Mouse (Mus musculus) forebrain, embryonic 15.5 days (tissue): ENCODE measurements around the gene Psmg3. TPM values are rescaled to one million over a fixed set of nuclear protein-coding genes. Genes with fewer than 3 reads are reported as not detected.

Experiments
- ATAC-seq: fragments of 200-750 bp; cut with Nextera tagmentation; replicated peaks from 2 replicates; pipeline ENCODE4 v1.8.0; 2017; ENCODE audit warnings: mild to moderate bottlenecking, moderate TSS enrichment, moderate library complexity
- H3K27ac ChIP-seq: fragments of 300-500 bp; sonication (generic); replicated peaks from 2 replicates; pipeline ENCODE4 v1.5.1; 2015; ENCODE audit warnings: mild to moderate bottlenecking, inconsistent platforms
- H3K27me3 ChIP-seq: fragments of 300-500 bp; sonication (generic); 2 replicates; pipeline ENCODE4 v1.6.1; 2015; ENCODE audit warnings: inconsistent platforms
- H3K36me3 ChIP-seq: fragments of 300-500 bp; sonication (generic); 2 replicates; pipeline ENCODE4 v1.6.1; 2015; ENCODE audit warnings: mild to moderate bottlenecking, inconsistent platforms
- H3K4me1 ChIP-seq: fragments of 300-500 bp; sonication (generic); 2 replicates; pipeline ENCODE4 v1.6.1; 2015; ENCODE audit warnings: inconsistent platforms
- H3K4me2 ChIP-seq: fragments of 300-500 bp; sonication (generic); replicated peaks from 2 replicates; pipeline ENCODE4 v1.6.1; 2015; ENCODE audit warnings: mild to moderate bottlenecking, inconsistent platforms
- H3K4me3 ChIP-seq: fragments of 300-500 bp; sonication (generic); 2 replicates; pipeline ENCODE4 v1.5.1; 2015; ENCODE audit warnings: mild to moderate bottlenecking, inconsistent platforms
- H3K9ac ChIP-seq: fragments of 300-500 bp; sonication (generic); replicated peaks from 2 replicates; pipeline ENCODE4 v1.6.1; 2015; ENCODE audit warnings: mild to moderate bottlenecking, inconsistent platforms
- H3K9me3 ChIP-seq: fragments of 300-500 bp; sonication (generic); 2 replicates; pipeline ENCODE4 v1.6.1; 2016; ENCODE audit warnings: inconsistent platforms
- WGBS: fragments of 180-500 bp; shearing (Covaris S2); methylation state at CpG from one replicate; pipeline ENCODE4 v1.1.7; 2015; ENCODE audit warnings: mixed read lengths; 5-methylcytosine and 5-hydroxymethylcytosine counted together
- polyA plus RNA-seq: library from polyadenylated mRNA; unstranded; fragments of >200 nt; fragmentation: Nextera tagmentation; extraction: Ambion mirVana; gene quantifications from 2 replicates; pipeline ENCODE4 v1.2.1, GENCODE M21; 2015

Gene Psmg3
- polyA plus RNA-seq, 1 experiment from 2014 or later, result 84.5 TPM

DNA sequence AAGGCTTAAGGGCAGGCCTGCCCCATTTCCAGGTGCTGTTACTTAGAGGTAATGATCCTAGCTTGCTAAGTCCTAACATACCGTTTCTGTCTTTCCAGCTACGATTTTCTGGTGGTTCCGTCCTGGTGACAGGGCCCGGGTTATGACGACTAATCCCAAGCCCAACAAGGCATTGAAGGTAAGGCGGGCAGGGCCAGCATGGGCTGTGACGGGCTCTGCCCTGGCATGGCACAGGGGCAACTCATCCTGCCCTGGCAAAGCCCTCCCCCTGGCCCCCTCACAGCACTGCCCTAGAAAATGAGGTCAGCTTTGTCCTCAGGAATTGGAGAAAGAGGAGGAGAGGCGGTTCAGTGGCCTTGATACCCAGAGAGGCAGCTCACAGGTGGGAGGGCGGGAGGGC lies 27.6 kb downstream of the Psmg3 start:
- peaks cover 48% of the 10 kb centered on the region for H3K4me1 ChIP-seq
- ATAC-seq, result no peak

DNA sequence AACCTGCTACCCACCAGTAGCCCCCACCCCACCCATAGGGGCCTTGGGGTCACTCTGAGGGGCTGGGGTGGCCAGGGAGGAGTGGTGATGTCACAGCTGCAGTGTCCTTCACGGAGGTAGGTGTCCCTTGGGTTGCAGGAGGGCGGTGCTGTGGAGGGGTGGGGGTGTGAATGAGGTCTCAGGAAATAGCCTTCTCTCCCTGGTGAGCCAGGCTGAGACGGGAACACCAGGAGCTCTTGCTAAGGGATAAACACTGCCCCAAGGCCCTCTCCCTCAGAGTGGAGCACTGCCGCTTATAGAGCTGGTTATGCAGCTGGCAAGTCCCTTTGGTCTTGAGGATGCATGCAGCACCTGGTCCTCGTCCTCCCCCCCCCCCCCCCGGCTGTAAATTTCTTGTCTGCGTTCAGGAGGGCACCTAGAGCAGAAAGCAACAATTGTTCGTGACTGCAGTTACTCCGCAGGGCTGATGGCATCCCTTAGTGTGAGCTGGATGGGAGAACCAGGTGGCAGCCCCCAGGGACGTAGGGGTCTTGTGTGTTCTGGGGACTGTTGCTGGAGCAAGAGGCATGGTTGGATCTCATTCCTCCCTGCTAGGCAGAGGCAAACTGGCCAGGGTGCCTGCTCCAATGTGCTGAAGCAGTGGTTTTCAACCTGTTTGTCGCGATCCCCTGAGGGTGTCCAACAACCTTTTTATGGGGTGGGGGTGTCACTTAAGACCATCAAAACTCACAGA lies 28.4 kb downstream of the Psmg3 start:
- Histone ChIP-seq H3K4me2 (peak overlapping the region; percentile 54), H3K4me1 (peaks cover 42% of the 10 kb centered on the region), H3K36me3 (peaks cover 13% of the 10 kb centered on the region), H3K9ac (peak overlapping the region; percentile 42), H3K9me3 (no peaks in the 10 kb centered on the region), H3K4me3 (peak overlapping the region; percentile 34), H3K27ac (peak overlapping the region; percentile 91), H3K27me3 (no peaks in the 10 kb centered on the region)
- 35% methylated on average over 12 of the region's 12 CpGs for WGBS
- ATAC-seq, result peak; percentile 49

More for the DNA sequence above, 27.6 kb downstream of the Psmg3 start:
- Histone ChIP-seq H3K27me3 (no peaks in the 10 kb centered on the region), H3K27ac (peak overlapping the region; percentile 91), H3K9ac (0 out of 2 replicates have a peak overlapping the region, but pooled peaks have one; percentile 11), H3K36me3 (peaks cover 13% of the 10 kb centered on the region), H3K4me3 (no peak overlapping the region), H3K9me3 (no peaks in the 10 kb centered on the region), H3K4me2 (peak overlapping the region; percentile 54; the same call in 1 of the 2 replicates)
- WGBS, result 86% methylated on average over 9 of the region's 9 CpGs

DNA sequence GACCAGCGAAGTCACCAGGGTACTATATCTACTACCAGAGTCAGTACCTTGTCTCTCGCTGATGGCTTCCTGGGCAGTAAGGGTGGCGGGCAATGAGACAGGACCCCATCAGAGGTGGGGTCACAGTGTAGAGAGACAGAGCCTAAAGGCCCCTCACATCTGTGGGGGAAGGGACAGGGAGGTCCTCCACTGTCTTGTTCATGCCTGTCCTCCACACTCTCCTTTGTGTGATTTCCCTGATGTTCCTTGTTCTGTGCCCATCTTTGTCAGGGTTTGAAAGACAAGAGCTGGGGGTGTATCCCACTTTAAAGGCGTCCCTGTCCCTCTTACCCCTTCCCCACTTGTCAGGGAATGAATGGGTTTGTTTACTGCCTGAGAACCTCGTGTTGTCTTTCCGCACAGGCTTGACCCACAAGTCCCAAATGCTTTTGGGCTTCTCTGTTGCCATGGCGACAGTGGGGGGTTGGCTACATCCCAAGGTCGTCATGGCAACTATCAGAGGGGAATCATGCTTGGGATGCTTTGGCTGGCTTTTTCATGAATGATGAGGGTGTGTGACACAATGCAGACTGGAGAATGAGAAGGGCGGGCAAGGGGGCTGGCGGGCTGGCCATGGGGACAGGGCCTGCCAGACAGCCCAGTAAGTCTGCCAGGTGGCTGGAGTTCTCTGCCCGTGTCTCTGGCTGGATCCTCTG lies 29.1 kb downstream of the Psmg3 start:
- Histone ChIP-seq H3K9me3 (no peaks in the 10 kb centered on the region), H3K4me1 (peaks cover 49% of the 10 kb centered on the region), H3K36me3 (peaks cover 13% of the 10 kb centered on the region), H3K4me2 (peak overlapping the region; percentile 54), H3K27ac (peak overlapping the region; percentile 91), H3K27me3 (no peaks in the 10 kb centered on the region), H3K4me3 (peak overlapping the region; percentile 34), H3K9ac (peak overlapping the region; percentile 42)
- WGBS, result 14% methylated on average over 11 of the region's 11 CpGs
- peak; percentile 89 for ATAC-seq

DNA sequence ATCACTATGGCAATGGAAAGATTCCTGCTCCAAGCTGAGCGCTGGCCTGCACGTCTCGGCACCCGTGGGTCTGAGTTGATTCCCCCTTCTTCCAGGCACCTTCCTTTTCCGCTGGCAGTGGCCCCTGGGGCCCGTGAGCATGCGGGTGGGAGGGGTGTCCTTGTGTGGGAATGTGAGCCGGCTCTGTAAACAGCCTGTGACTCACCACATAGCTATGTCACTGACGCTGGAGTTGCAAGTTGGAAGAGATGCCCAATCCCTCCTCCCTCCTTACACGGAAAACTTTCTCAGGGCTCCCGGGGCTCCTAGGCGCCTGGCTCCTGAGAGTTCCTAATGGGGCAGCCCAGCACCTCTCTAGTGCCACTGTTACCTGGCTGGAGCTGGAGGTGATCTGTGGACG lies 29.8 kb downstream of the Psmg3 start:
- Histone ChIP-seq H3K4me2 (peak overlapping the region; percentile 54), H3K9ac (no peak overlapping the region), H3K27me3 (no peaks in the 10 kb centered on the region), H3K4me3 (no peak overlapping the region), H3K36me3 (peaks cover 13% of the 10 kb centered on the region), H3K27ac (peak overlapping the region; percentile 91), H3K4me1 (peaks cover 56% of the 10 kb centered on the region), H3K9me3 (no peaks in the 10 kb centered on the region)
- 14% methylated on average over 13 of the region's 13 CpGs for WGBS
- ATAC-seq, result peak; percentile 15

DNA sequence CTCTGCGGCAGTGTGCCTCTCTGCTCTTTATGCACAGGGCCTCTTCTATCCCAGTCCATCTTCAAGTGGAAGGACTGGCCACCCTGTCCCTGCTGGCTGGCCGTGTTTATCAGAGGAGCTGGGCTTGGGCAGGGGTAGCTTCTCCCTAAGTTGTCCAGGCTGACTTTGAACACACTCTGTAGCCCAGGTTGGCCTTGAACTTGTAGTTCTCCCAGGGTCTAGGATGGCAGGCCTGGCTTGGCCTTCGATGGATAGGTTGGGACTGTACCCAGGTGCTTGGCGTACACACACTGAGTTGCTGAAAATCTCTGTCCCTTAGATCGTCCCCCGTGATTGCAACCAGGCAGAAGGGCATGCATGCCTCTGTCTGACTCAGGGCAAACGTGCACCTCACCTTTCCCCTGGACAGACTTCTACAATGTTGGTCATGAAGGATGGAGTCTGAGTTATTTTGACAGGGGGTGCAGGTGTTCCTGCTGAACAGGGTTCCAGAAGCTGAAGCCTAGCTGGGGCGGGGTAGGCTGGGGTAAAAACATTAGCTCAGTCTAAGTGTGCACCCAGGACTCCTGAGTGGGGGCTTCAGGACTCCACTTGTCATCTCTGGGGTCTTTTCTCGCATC lies 30.6 kb downstream of the Psmg3 start:
- WGBS, result 70% methylated on average over 9 of the region's 9 CpGs
- no peak overlapping the region for H3K4me3 ChIP-seq

DNA sequence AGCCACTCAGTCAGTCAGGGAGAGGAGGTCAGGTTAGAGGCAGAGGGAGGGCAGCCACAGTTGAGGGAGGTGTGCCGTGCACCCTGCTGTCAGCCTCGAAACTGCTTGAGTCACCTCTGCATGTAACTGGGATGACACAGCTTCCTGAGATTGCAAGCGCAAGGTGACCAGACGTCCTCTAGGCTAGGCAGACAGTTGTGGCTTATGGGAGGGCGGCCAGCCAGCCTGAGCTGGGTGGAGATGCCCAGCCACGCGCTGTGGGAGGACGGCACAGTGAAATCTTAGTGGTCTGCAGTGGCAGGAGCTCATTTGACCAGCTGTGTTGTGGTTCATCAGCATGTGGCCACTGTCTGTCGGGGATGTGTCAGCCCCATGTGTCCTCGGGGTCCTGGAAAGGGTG lies 31.7 kb downstream of the Psmg3 start:
- Histone ChIP-seq H3K36me3 (peaks cover under 1% of the 10 kb centered on the region; the same call in 1 of the 2 replicates), H3K4me2 (no peak overlapping the region), H3K9me3 (no peaks in the 10 kb centered on the region), H3K27ac (no peak overlapping the region), H3K4me3 (no peak overlapping the region), H3K9ac (no peak overlapping the region), H3K27me3 (no peaks in the 10 kb centered on the region), H3K4me1 (peaks cover 63% of the 10 kb centered on the region)
- WGBS, result 81% methylated on average over 10 of the region's 10 CpGs
- ATAC-seq, result no peak

More for the DNA sequence above, 30.6 kb downstream of the Psmg3 start:
- no peaks in the 10 kb centered on the region for H3K27me3 ChIP-seq
- H3K4me1 ChIP-seq, result peaks cover 60% of the 10 kb centered on the region
- H3K36me3 ChIP-seq, result peaks cover 11% of the 10 kb centered on the region
- H3K9me3 ChIP-seq, result no peaks in the 10 kb centered on the region
- ATAC-seq, result no peak
- H3K9ac ChIP-seq, result no peak overlapping the region
- peak overlapping the region; percentile 91; the same call in 1 of the 2 replicates for H3K27ac ChIP-seq
- H3K4me2 ChIP-seq, result no peak overlapping the region

DNA sequence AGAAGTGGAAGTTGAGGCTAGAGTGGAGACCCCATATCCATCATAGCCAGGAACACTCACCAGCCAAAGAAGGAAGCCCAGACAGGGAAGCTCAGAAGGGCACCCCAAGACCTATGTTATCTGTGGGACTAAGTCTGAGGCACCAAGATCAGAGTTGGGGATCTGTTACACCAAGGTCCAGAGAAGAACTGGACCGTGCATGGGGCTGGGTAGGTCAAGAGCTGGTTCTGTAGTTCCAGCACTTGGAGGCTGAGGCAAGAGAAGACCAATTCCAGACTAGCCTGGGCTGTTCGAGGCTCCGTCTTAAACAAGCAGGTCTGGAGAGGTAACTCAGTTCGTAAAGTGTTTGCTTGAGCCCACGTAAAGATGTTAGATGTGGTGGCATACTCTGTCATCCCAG lies 32.5 kb downstream of the Psmg3 start:
- Histone ChIP-seq H3K27me3 (no peaks in the 10 kb centered on the region), H3K4me3 (no peak overlapping the region), H3K4me2 (no peak overlapping the region), H3K36me3 (no peaks in the 10 kb centered on the region), H3K27ac (no peak overlapping the region), H3K4me1 (peaks cover 59% of the 10 kb centered on the region), H3K9ac (no peak overlapping the region), H3K9me3 (no peaks in the 10 kb centered on the region)
- WGBS, result 89% methylated on average over 5 of the region's 5 CpGs
- no peak for ATAC-seq

DNA sequence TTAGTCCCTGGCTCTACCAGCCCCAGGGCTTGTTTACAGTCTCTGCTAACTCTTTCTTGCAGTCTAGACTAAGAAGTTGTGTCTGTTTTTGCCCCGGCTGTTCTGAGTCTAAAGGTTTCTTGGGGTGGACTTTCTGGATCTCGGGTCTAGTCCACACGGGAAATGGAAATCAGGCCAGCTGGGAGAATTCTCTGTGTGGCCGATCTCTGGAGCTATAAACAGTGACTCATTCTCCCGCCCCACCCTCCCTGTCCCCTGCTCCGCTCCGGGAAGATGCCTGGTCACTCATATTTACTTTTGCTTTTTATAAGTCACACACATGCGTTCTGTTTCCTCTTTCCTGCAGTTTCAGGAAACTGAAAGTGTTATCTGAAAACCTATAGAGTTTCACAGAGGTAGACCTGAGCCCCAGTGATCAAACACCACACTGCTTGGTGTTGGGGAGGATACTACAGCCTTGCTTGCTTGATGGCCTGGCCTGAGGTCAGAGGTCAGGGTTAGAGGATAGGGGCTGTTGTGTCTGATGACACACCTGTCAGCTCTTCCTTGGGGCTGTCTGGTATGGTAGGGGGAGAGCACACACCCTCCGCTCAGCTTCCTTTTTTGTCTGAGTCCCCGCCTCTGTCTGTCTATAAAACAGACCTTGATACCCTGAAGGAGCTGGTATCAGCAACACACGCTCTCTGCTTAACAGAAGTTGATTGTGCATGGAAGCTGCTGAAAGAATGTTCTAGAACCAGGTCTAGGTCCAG lies 33.2 kb downstream of the Psmg3 start:
- Histone ChIP-seq H3K9me3 (no peaks in the 10 kb centered on the region), H3K9ac (no peak overlapping the region), H3K4me2 (no peak overlapping the region), H3K27me3 (no peaks in the 10 kb centered on the region), H3K4me1 (peaks cover 52% of the 10 kb centered on the region), H3K4me3 (no peak overlapping the region), H3K36me3 (no peaks in the 10 kb centered on the region), H3K27ac (no peak overlapping the region)
- no peak for ATAC-seq
- WGBS, result 68% methylated on average over 11 of the region's 11 CpGs

DNA sequence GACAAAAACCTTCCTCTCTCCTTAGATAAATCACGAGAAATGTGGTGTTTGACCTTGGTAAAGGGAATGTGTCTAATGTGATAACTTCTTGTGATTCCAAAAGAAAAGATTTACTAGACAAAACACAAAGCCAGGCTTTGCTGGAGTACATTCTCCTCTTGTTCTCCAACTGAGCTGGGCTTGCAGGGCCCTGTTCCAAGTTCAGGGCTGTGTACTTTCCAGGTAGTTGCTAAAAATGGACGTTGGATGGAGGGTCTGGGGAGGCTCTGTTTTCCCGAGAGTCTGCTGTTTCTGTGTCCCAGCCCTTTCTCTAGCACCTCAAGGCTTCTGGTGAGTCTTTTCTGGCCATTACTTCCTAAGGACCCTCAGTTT lies 33.7 kb downstream of the Psmg3 start:
- no peaks in the 10 kb centered on the region for H3K27me3 ChIP-seq
- 65% methylated on average over 3 of the region's 3 CpGs for WGBS
- H3K27ac ChIP-seq, result no peak overlapping the region
- ATAC-seq, result no peak
- no peaks in the 10 kb centered on the region for H3K9me3 ChIP-seq
- H3K4me1 ChIP-seq, result peaks cover 47% of the 10 kb centered on the region
- H3K4me3 ChIP-seq, result no peak overlapping the region
- H3K4me2 ChIP-seq, result no peak overlapping the region
- H3K9ac ChIP-seq, result no peak overlapping the region
- H3K36me3 ChIP-seq, result no peaks in the 10 kb centered on the region

DNA sequence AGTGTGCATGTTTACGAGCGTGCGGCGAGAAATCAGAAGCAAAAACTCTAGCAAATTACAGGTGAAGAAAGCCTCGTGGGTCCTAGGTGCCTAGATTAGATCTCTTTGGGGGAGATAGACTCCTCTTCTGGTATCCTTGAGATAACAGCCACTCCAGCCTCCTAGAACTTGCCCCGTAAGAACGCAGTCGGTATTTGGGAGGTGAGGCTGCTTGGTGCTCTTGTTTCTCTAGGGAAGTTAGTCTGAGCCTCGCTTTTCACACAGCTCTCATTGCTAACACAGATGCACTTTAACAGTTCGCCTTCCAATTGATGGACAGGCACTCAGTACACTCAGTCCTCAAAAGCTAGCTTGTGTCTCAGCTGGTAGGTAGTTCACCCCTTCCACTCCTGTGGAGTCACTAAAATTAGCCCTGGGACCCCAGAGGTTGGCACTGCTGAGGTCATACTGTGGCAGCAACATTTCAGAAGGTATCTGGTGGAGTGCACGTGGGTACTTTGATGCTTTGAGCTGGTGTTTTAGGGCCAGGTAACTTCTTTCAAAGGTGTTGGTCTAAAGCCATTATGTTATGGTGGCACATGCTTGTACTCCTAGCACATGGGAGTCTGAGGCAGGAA lies 34.4 kb downstream of the Psmg3 start:
- Histone ChIP-seq H3K9ac (peak overlapping the region; percentile 55), H3K9me3 (no peaks in the 10 kb centered on the region), H3K4me3 (peak overlapping the region; percentile 59), H3K27ac (no peak overlapping the region), H3K36me3 (no peaks in the 10 kb centered on the region), H3K27me3 (no peaks in the 10 kb centered on the region), H3K4me2 (peak overlapping the region; percentile 99), H3K4me1 (peaks cover 40% of the 10 kb centered on the region)
- ATAC-seq, result no peak
- 17% methylated on average over 11 of the region's 11 CpGs for WGBS
